Mouse (Mus musculus): ENCODE results near the gene Spef1. TPM values are rescaled to one million over a fixed set of nuclear protein-coding genes. Genes with fewer than 3 reads are reported as not detected.

The Spef1 gene
- polyA plus RNA-seq, 1 experiment from 2014 or later, result 2.5 TPM

GRCm38 (mm10) chr2:131220030-131220429 lies 32.9 kb upstream of the Spef1 start:
- no peaks in the 10 kb centered on the region for H3K27me3 ChIP-seq (ENCODE audit: control insufficient read depth, insufficient read depth, low read length)
- H3K4me2 ChIP-seq (replicated peaks; ENCODE audit: low read depth), result no peak overlapping the region
- no peak for ATAC-seq (ENCODE audit: low FRiP score, low TSS enrichment)
- TF ChIP-seq EP300 (optimal IDR thresholded peaks at IDR 0.05) (no peak), CTCF (IDR thresholded peaks at IDR 0.05; ENCODE audit: low read depth) (no peak)
- no peak overlapping the region for H3K4me3 ChIP-seq (ENCODE audit: low read depth, low read length)
- H3K9me3 ChIP-seq (ENCODE audit: control insufficient read depth, low read length), result no peaks in the 10 kb centered on the region
- no peak overlapping the region for H3K9ac ChIP-seq (ENCODE audit: low read length)
- H3K4me1 ChIP-seq (replicated peaks; ENCODE audit: control insufficient read depth, insufficient read depth), result no peaks in the 10 kb centered on the region
- WGBS, result 69% methylated on average over 4 of the region's 4 CpGs
- H3K36me3 ChIP-seq (ENCODE audit: control insufficient read depth, insufficient read depth, low read length), result no peaks in the 10 kb centered on the region
- no peak for DNase-seq (ENCODE audit: low spot score)
- no peak overlapping the region for H3K27ac ChIP-seq (replicated peaks)

GRCm38 (mm10) chr2:131215941-131216858 lies 29.1 kb upstream of the Spef1 start:
- Histone ChIP-seq H3K9ac (ENCODE audit: low read length) (no peak overlapping the region), H3K27me3 (ENCODE audit: control insufficient read depth, insufficient read depth, low read length) (no peaks in the 10 kb centered on the region), H3K27ac (replicated peaks) (no peak overlapping the region), H3K4me1 (replicated peaks; ENCODE audit: control insufficient read depth, insufficient read depth) (0 out of 2 replicates have a peak, but pooled peaks cover 1% of the 10 kb centered on the region), H3K4me3 (ENCODE audit: low read depth, low read length) (no peak overlapping the region), H3K36me3 (ENCODE audit: control insufficient read depth, insufficient read depth, low read length) (peaks cover 8% of the 10 kb centered on the region; the same call in 1 of the 2 replicates), H3K9me3 (ENCODE audit: control insufficient read depth, low read length) (no peaks in the 10 kb centered on the region), H3K4me2 (replicated peaks; ENCODE audit: low read depth) (no peak overlapping the region)
- ATAC-seq (ENCODE audit: low FRiP score, low TSS enrichment) (peak; percentile 72), DNase-seq (ENCODE audit: low spot score) (no peak)
- 69% methylated on average over 7 of the region's 7 CpGs for WGBS
- TF ChIP-seq EP300 (optimal IDR thresholded peaks at IDR 0.05), result no peak
- TF ChIP-seq CTCF (IDR thresholded peaks at IDR 0.05; ENCODE audit: low read depth), result no peak

- H3K9me3 ChIP-seq (ENCODE audit: control insufficient read depth, low read length), result no peaks in the 10 kb centered on the region
- TF ChIP-seq CTCF (IDR thresholded peaks at IDR 0.05; ENCODE audit: low read depth) (no peak), EP300 (optimal IDR thresholded peaks at IDR 0.05) (no peak)
- no peak overlapping the region for H3K4me2 ChIP-seq (replicated peaks; ENCODE audit: low read depth)
- WGBS, result 56% methylated on average over 7 of the region's 7 CpGs
- no peak overlapping the region for H3K9ac ChIP-seq (ENCODE audit: low read length)
- H3K36me3 ChIP-seq (ENCODE audit: control insufficient read depth, insufficient read depth, low read length), result peaks cover 8% of the 10 kb centered on the region; the same call in 1 of the 2 replicates
- H3K27me3 ChIP-seq (ENCODE audit: control insufficient read depth, insufficient read depth, low read length), result no peaks in the 10 kb centered on the region
- DNase-seq (ENCODE audit: low spot score), result no peak
- H3K4me1 ChIP-seq (replicated peaks; ENCODE audit: control insufficient read depth, insufficient read depth), result peaks cover 9% of the 10 kb centered on the region
- no peak overlapping the region for H3K4me3 ChIP-seq (ENCODE audit: low read depth, low read length)
- H3K27ac ChIP-seq (replicated peaks), result no peak overlapping the region
- ATAC-seq (ENCODE audit: low FRiP score, low TSS enrichment), result no peak
Observed at GRCm38 (mm10) chr2:131213773-131214172, 26.7 kb upstream of the Spef1 start.

DNA sequence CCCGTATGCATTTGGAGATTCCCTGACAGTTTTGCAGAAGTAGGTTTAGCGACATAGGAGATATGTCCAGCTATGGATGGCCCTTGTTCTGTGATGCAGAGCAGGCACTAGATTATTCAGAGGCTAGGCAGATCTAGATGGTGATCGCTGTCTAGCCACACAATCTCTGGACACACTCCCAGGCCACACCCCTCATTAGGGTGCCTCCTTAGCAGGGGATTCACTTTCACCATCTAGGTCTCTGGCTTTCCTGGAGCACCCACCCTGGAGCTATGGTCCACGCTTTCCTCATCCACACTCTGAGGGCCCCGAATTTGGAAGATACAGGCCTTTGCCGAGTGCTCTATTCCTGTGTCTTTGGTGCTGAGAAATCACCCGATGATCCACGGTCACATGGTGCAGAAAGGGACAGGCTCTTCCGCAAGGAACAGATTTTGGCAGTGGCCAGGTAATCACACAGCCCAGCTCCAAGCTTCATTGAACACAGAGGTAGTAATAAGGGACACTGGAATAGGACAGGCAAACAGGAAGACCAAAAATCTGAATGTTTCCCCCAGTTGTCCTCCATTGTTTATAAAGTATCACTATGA lies 24.0 kb upstream of the Spef1 start:
- H3K27me3 ChIP-seq (ENCODE audit: control insufficient read depth, insufficient read depth, low read length), result no peaks in the 10 kb centered on the region
- H3K4me1 ChIP-seq (replicated peaks; ENCODE audit: control insufficient read depth, insufficient read depth), result peaks cover 9% of the 10 kb centered on the region
- H3K4me3 ChIP-seq (ENCODE audit: low read depth, low read length), result peak overlapping the region; percentile 58
- peak overlapping the region; percentile 69 for H3K4me2 ChIP-seq (replicated peaks; ENCODE audit: low read depth)
- DNase-seq (ENCODE audit: low spot score) (no peak), ATAC-seq (ENCODE audit: low FRiP score, low TSS enrichment) (no peak)
- no peak for TF ChIP-seq CTCF (IDR thresholded peaks at IDR 0.05; ENCODE audit: low read depth)
- TF ChIP-seq EP300 (optimal IDR thresholded peaks at IDR 0.05), result no peak
- 58% methylated on average over 9 of the region's 9 CpGs for WGBS
- no peaks in the 10 kb centered on the region for H3K9me3 ChIP-seq (ENCODE audit: control insufficient read depth, low read length)
- peaks cover 8% of the 10 kb centered on the region; the same call in 1 of the 2 replicates for H3K36me3 ChIP-seq (ENCODE audit: control insufficient read depth, insufficient read depth, low read length)
- H3K27ac ChIP-seq (replicated peaks), result peak overlapping the region; percentile 92
- H3K9ac ChIP-seq (ENCODE audit: low read length), result peak overlapping the region; percentile 76

DNA sequence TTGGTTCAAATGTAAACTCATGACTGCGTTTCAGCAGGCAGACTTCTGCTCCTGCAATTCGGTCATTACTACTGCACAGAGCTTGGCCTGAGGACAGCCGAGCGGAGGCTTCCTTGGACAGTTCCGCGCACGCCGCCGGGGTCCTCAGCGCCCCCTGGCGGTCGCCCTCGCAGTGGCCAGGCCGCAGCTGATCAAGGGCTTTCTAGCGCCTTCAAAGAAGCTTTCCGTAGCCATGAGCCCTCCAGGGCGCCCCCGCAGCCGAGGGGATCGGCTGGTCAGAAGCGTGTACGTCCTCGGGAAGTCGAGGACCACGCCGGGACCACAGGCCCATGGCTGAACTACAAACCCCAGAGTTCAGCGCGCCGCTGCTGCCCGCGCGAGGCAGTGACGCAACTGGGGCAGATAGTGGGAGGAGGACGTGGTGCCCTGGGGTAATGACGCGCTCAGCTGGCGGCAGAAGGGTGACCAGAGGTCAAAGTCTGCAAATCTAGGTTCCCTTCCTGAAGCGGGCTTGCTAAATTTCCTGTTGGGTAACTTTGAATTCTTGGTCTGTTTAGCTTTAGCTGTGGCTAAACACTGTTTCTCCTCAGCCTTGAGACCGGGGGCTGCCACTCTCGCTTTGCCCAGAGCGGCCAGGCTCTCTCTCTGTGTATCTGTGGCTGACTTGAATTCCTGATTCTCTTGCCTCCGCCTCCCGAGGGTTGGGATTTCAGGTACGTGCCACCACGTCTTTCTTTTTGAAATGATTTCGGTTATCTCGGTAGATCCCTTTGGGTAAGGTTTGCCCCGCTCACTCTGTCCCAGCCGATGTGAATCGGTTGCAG lies 23.1 kb upstream of the Spef1 start:
- TF ChIP-seq CTCF (IDR thresholded peaks at IDR 0.05; ENCODE audit: low read depth) (peak; percentile 98), EP300 (optimal IDR thresholded peaks at IDR 0.05) (peak; percentile 45)
- peak overlapping the region; percentile 76 for H3K9ac ChIP-seq (ENCODE audit: low read length)
- H3K27me3 ChIP-seq (ENCODE audit: control insufficient read depth, insufficient read depth, low read length), result no peaks in the 10 kb centered on the region
- no peaks in the 10 kb centered on the region for H3K9me3 ChIP-seq (ENCODE audit: control insufficient read depth, low read length)
- peak overlapping the region; percentile 58 for H3K4me3 ChIP-seq (ENCODE audit: low read depth, low read length)
- H3K4me2 ChIP-seq (replicated peaks; ENCODE audit: low read depth), result peak overlapping the region; percentile 69
- peaks cover 8% of the 10 kb centered on the region; the same call in 1 of the 2 replicates for H3K36me3 ChIP-seq (ENCODE audit: control insufficient read depth, insufficient read depth, low read length)
- H3K4me1 ChIP-seq (replicated peaks; ENCODE audit: control insufficient read depth, insufficient read depth), result peaks cover 12% of the 10 kb centered on the region
- under 1% methylated on average over 50 of the region's 50 CpGs for WGBS
- peak overlapping the region; percentile 92 for H3K27ac ChIP-seq (replicated peaks)
- ATAC-seq (ENCODE audit: low FRiP score, low TSS enrichment), result peak; percentile 97
- DNase-seq (ENCODE audit: low spot score), result peak; percentile 96

All from stomach, postnatal 0 days (tissue).